Mouse (Mus musculus): ENCODE data around the gene Cradd. TPM values are rescaled to one million over a fixed set of nuclear protein-coding genes. Genes with fewer than 3 reads are reported as not detected.

Cradd gene
- polyA plus RNA-seq, 1 experiment from 2014 or later, result 15.0 TPM

- DNase-seq (ENCODE audit: low spot score, missing footprints) (no peak), ATAC-seq (ENCODE audit: low FRiP score) (no peak)
- H3K9me3 ChIP-seq (ENCODE audit: control insufficient read depth, low read length), result no peaks in the 10 kb centered on the region
- no peak overlapping the region for H3K4me3 ChIP-seq (ENCODE audit: low read depth, low read length)
- no peak overlapping the region for H3K27ac ChIP-seq (ENCODE audit: low read depth, low read length)
- H3K9ac ChIP-seq (ENCODE audit: low read length), result no peak overlapping the region; the same call in 1 of the 2 replicates
- H3K4me2 ChIP-seq, result peak overlapping the region; percentile 64; the same call in 1 of the 2 replicates
- 72% methylated on average over 20 of the region's 20 CpGs for WGBS
- H3K4me1 ChIP-seq (ENCODE audit: control insufficient read depth, insufficient read depth, low read length), result peaks cover 6% of the 10 kb centered on the region
- H3K27me3 ChIP-seq (ENCODE audit: control insufficient read depth, insufficient read depth, low read length), result no peaks in the 10 kb centered on the region
- H3K36me3 ChIP-seq (ENCODE audit: control insufficient read depth, insufficient read depth, low read length), result no peaks in the 10 kb centered on the region
Measured at GRCm38 (mm10) chr10:95322076-95323070, 1.6 kb downstream of the Cradd start.

- Histone ChIP-seq H3K27me3 (ENCODE audit: control insufficient read depth, insufficient read depth, low read length) (no peaks in the 10 kb centered on the region), H3K9me3 (ENCODE audit: control insufficient read depth, low read length) (no peaks in the 10 kb centered on the region), H3K4me1 (ENCODE audit: control insufficient read depth, insufficient read depth, low read length) (peaks cover 6% of the 10 kb centered on the region), H3K36me3 (ENCODE audit: control insufficient read depth, insufficient read depth, low read length) (no peaks in the 10 kb centered on the region), H3K9ac (ENCODE audit: low read length) (no peak overlapping the region), H3K4me3 (ENCODE audit: low read depth, low read length) (no peak overlapping the region), H3K4me2 (no peak overlapping the region), H3K27ac (ENCODE audit: low read depth, low read length) (no peak overlapping the region)
- DNase-seq (ENCODE audit: low spot score, missing footprints) (no peak), ATAC-seq (ENCODE audit: low FRiP score) (no peak)
- WGBS, result 89% methylated on average over 13 of the region's 13 CpGs
Measured at GRCm38 (mm10) chr10:95319001-95319400, 4.9 kb downstream of the Cradd start.

- Histone ChIP-seq H3K27ac (ENCODE audit: low read depth, low read length) (no peak overlapping the region), H3K4me1 (ENCODE audit: control insufficient read depth, insufficient read depth, low read length) (peaks cover 6% of the 10 kb centered on the region), H3K4me2 (no peak overlapping the region), H3K27me3 (ENCODE audit: control insufficient read depth, insufficient read depth, low read length) (no peaks in the 10 kb centered on the region), H3K9me3 (ENCODE audit: control insufficient read depth, low read length) (no peaks in the 10 kb centered on the region), H3K36me3 (ENCODE audit: control insufficient read depth, insufficient read depth, low read length) (no peaks in the 10 kb centered on the region), H3K9ac (ENCODE audit: low read length) (no peak overlapping the region), H3K4me3 (ENCODE audit: low read depth, low read length) (no peak overlapping the region)
- WGBS, result 89% methylated on average over 7 of the region's 7 CpGs
- DNase-seq (ENCODE audit: low spot score, missing footprints), result no peak
- no peak for ATAC-seq (ENCODE audit: low FRiP score)
Measured at GRCm38 (mm10) chr10:95318392-95318708, 5.6 kb downstream of the Cradd start.

GRCm38 (mm10) chr10:95317581-95318391 is 6.1 kb downstream of the Cradd start:
- H3K4me2 ChIP-seq, result no peak overlapping the region
- H3K9ac ChIP-seq (ENCODE audit: low read length), result no peak overlapping the region
- H3K27me3 ChIP-seq (ENCODE audit: control insufficient read depth, insufficient read depth, low read length), result no peaks in the 10 kb centered on the region
- 89% methylated on average over 21 of the region's 21 CpGs for WGBS
- no peak for ATAC-seq (ENCODE audit: low FRiP score)
- peaks cover 3% of the 10 kb centered on the region for H3K4me1 ChIP-seq (ENCODE audit: control insufficient read depth, insufficient read depth, low read length)
- H3K27ac ChIP-seq (ENCODE audit: low read depth, low read length), result no peak overlapping the region
- H3K36me3 ChIP-seq (ENCODE audit: control insufficient read depth, insufficient read depth, low read length), result no peaks in the 10 kb centered on the region
- no peak for DNase-seq (ENCODE audit: low spot score, missing footprints)
- no peak overlapping the region for H3K4me3 ChIP-seq (ENCODE audit: low read depth, low read length)
- H3K9me3 ChIP-seq (ENCODE audit: control insufficient read depth, low read length), result no peaks in the 10 kb centered on the region

- no peaks in the 10 kb centered on the region for H3K27me3 ChIP-seq (ENCODE audit: control insufficient read depth, insufficient read depth, low read length)
- no peak overlapping the region for H3K4me3 ChIP-seq (ENCODE audit: low read depth, low read length)
- H3K36me3 ChIP-seq (ENCODE audit: control insufficient read depth, insufficient read depth, low read length), result no peaks in the 10 kb centered on the region
- no peaks in the 10 kb centered on the region for H3K9me3 ChIP-seq (ENCODE audit: control insufficient read depth, low read length)
- ATAC-seq (ENCODE audit: low FRiP score), result no peak
- no peak overlapping the region for H3K9ac ChIP-seq (ENCODE audit: low read length)
- no peaks in the 10 kb centered on the region for H3K4me1 ChIP-seq (ENCODE audit: control insufficient read depth, insufficient read depth, low read length)
- WGBS, result 86% methylated on average over 14 of the region's 14 CpGs
- DNase-seq (ENCODE audit: low spot score, missing footprints), result no peak
- H3K27ac ChIP-seq (ENCODE audit: low read depth, low read length), result no peak overlapping the region
- H3K4me2 ChIP-seq, result no peak overlapping the region
Measured at GRCm38 (mm10) chr10:95317091-95317490, 6.8 kb downstream of the Cradd start.

- Histone ChIP-seq H3K36me3 (ENCODE audit: control insufficient read depth, insufficient read depth, low read length) (no peaks in the 10 kb centered on the region), H3K4me3 (ENCODE audit: low read depth, low read length) (no peak overlapping the region), H3K4me2 (no peak overlapping the region), H3K9ac (ENCODE audit: low read length) (no peak overlapping the region), H3K4me1 (ENCODE audit: control insufficient read depth, insufficient read depth, low read length) (no peaks in the 10 kb centered on the region), H3K27me3 (ENCODE audit: control insufficient read depth, insufficient read depth, low read length) (no peaks in the 10 kb centered on the region), H3K9me3 (ENCODE audit: control insufficient read depth, low read length) (no peaks in the 10 kb centered on the region), H3K27ac (ENCODE audit: low read depth, low read length) (no peak overlapping the region)
- DNase-seq (ENCODE audit: low spot score, missing footprints) (no peak), ATAC-seq (ENCODE audit: low FRiP score) (no peak)
- WGBS, result 85% methylated on average over 9 of the region's 9 CpGs
Measured at GRCm38 (mm10) chr10:95316675-95317074, 7.3 kb downstream of the Cradd start.

- no peak overlapping the region for H3K9ac ChIP-seq (ENCODE audit: low read length)
- no peak overlapping the region for H3K27ac ChIP-seq (ENCODE audit: low read depth, low read length)
- H3K4me1 ChIP-seq (ENCODE audit: control insufficient read depth, insufficient read depth, low read length), result peaks cover 5% of the 10 kb centered on the region
- H3K27me3 ChIP-seq (ENCODE audit: control insufficient read depth, insufficient read depth, low read length), result no peaks in the 10 kb centered on the region
- DNase-seq (ENCODE audit: low spot score, missing footprints) (no peak), ATAC-seq (ENCODE audit: low FRiP score) (no peak)
- 76% methylated on average over 19 of the region's 19 CpGs for WGBS
- no peaks in the 10 kb centered on the region for H3K9me3 ChIP-seq (ENCODE audit: control insufficient read depth, low read length)
- no peaks in the 10 kb centered on the region for H3K36me3 ChIP-seq (ENCODE audit: control insufficient read depth, insufficient read depth, low read length)
- no peak overlapping the region for H3K4me3 ChIP-seq (ENCODE audit: low read depth, low read length)
- H3K4me2 ChIP-seq, result no peak overlapping the region
Measured at GRCm38 (mm10) chr10:95315801-95316474, 8.0 kb downstream of the Cradd start.

GRCm38 (mm10) chr10:95315321-95315720 is 8.6 kb downstream of the Cradd start:
- 91% methylated on average over 11 of the region's 11 CpGs for WGBS

More at GRCm38 (mm10) chr10:95315321-95315720, 8.6 kb downstream of the Cradd start:
- peaks cover 5% of the 10 kb centered on the region for H3K4me1 ChIP-seq (ENCODE audit: control insufficient read depth, insufficient read depth, low read length)
- H3K36me3 ChIP-seq (ENCODE audit: control insufficient read depth, insufficient read depth, low read length), result no peaks in the 10 kb centered on the region
- no peak overlapping the region for H3K4me3 ChIP-seq (ENCODE audit: low read depth, low read length)
- H3K27me3 ChIP-seq (ENCODE audit: control insufficient read depth, insufficient read depth, low read length), result no peaks in the 10 kb centered on the region
- H3K27ac ChIP-seq (ENCODE audit: low read depth, low read length), result no peak overlapping the region
- DNase-seq (ENCODE audit: low spot score, missing footprints) (no peak), ATAC-seq (ENCODE audit: low FRiP score) (no peak)
- H3K9ac ChIP-seq (ENCODE audit: low read length), result no peak overlapping the region
- no peaks in the 10 kb centered on the region for H3K9me3 ChIP-seq (ENCODE audit: control insufficient read depth, low read length)
- H3K4me2 ChIP-seq, result no peak overlapping the region
